Comparison of ENCODE assay signal across 8 mouse cellular contexts in genomic region chr9:57467896-57468549, GRCm38 (mm10). TPM values are rescaled to one million over a fixed set of nuclear protein-coding genes. Genes with fewer than 3 reads are reported as not detected.
DNase-seq lines count a peak whose midpoint lies in the region; ATAC-seq and TF ChIP-seq lines count a peak whose summit lies in the region.

Gene Scamp5 (minus strand): TSS chr9:57468060.

- no peaks in the 10 kb centered on the region for H3K9me3 ChIP-seq in hindbrain, embryonic 12.5 days (replicated peaks)
- no peaks in the 10 kb centered on the region for H3K9me3 ChIP-seq in lung, postnatal 0 days (ENCODE audit: low read length)

- peaks cover 24% of the 10 kb centered on the region for H3K4me1 ChIP-seq in hindbrain, embryonic 12.5 days
- H3K4me1 ChIP-seq in lung, postnatal 0 days (ENCODE audit: insufficient read depth, low read depth, low read length) = peaks cover 6% of the 10 kb centered on the region; the same call in 1 of the 2 replicates

- no peak for TF ChIP-seq CTCF in lung, postnatal 0 days (IDR thresholded peaks at IDR 0.05)

- peak within 1 kb of the TSS; percentile 74 for H3K4me3 ChIP-seq in hindbrain, embryonic 12.5 days
- peak within 1 kb of the TSS; percentile 55 for H3K4me3 ChIP-seq in lung, postnatal 0 days (ENCODE audit: low read depth, low read length)

- peak within 1 kb of the TSS; percentile 83 for H3K27ac ChIP-seq in hindbrain, embryonic 12.5 days
- H3K27ac ChIP-seq in lung, postnatal 0 days (ENCODE audit: low read length) = no peak within 1 kb of the TSS

- peaks cover 5% of the 10 kb centered on the region; the same call in 1 of the 2 replicates for H3K36me3 ChIP-seq in hindbrain, embryonic 12.5 days
- no peaks in the 10 kb centered on the region for H3K36me3 ChIP-seq in lung, postnatal 0 days (ENCODE audit: insufficient read depth, low read length)

- peak; percentile 64; the same call in 1 of the 2 replicates for TF ChIP-seq EP300 in lung, postnatal 0 days (IDR thresholded peaks at IDR 0.05)

- H3K9ac ChIP-seq in hindbrain, embryonic 12.5 days = peak within 1 kb of the TSS; percentile 84
- H3K9ac ChIP-seq in lung, postnatal 0 days (replicated peaks; ENCODE audit: low read depth) = peak within 1 kb of the TSS; percentile 48

- peak; percentile 95 for ATAC-seq in hindbrain, embryonic 12.5 days (ENCODE audit: low FRiP score)
- peak; percentile 99 for ATAC-seq in lung, postnatal 0 days

- 1% methylated on average over 47 of the region's 48 CpGs for WGBS in hindbrain, embryonic 12.5 days
- 1% methylated on average over 43 of the region's 48 CpGs for WGBS in lung, postnatal 0 days

- H3K4me2 ChIP-seq in hindbrain, embryonic 12.5 days (replicated peaks) = peak within 1 kb of the TSS; percentile 63
- peak within 1 kb of the TSS; percentile 88 for H3K4me2 ChIP-seq in lung, postnatal 0 days (replicated peaks; ENCODE audit: low read depth, low read length)

- 0 out of 2 replicates have a peak, but pooled peaks cover 3% of the 10 kb centered on the region for H3K27me3 ChIP-seq in hindbrain, embryonic 12.5 days
- no peaks in the 10 kb centered on the region; the same call in 1 of the 2 replicates for H3K27me3 ChIP-seq in lung, postnatal 0 days (replicated peaks; ENCODE audit: insufficient read depth, low read length)

- DNase-seq in Muller cell, postnatal 12 days (ENCODE audit: inconsistent ontology term) = peak; percentile 89
- peak; percentile 93 for DNase-seq in cerebellum, adult 9-11 months
- peak; percentile 84 to 85 for DNase-seq in frontal cortex, postnatal 14 days (ENCODE audit: low spot score in 2 of 2)
- DNase-seq in layer of hippocampus, postnatal 10 days (ENCODE audit: low spot score in 2 of 2) = peak; percentile 86 to 92
- peak; percentile 97 for DNase-seq in lung, postnatal 0 days (ENCODE audit: low spot score)
- DNase-seq in ovary, postnatal 14 days (ENCODE audit: low spot score) = peak; percentile 83
- peak; percentile 82 to 93 for DNase-seq in thymus, postnatal 10 days (ENCODE audit: low spot score in 2 of 2)

RNA-seq across cellular contexts. Expression of gene Scamp5, which starts in this region (rescaled TPM):
- 47.5 and 49.9 TPM in 2 replicates for polyA plus RNA-seq in hindbrain, embryonic 12.5 days (2016; fragmentation: Nextera tagmentation; extraction: Ambion mirVana)
- total RNA-seq in layer of hippocampus, postnatal 10 days (2021) = 100 to 1,000 TPM; 345 to 387 TPM
- polyA plus RNA-seq in lung, postnatal 0 days (2015; fragmentation: Nextera tagmentation; extraction: Ambion mirVana) = 3.5 and 4.0 TPM in 2 replicates
